Mouse (Mus musculus): ENCODE data around the gene Nat8.
"Not testable (repeated sequence)": the region's sequence is repeated elsewhere in the genome, so short reads cannot be mapped to it uniquely, and the experiment has no call there.

Nat8 gene

GRCm38 (mm10) chr6:85836827-85837226 lies 4.9 kb upstream of the Nat8 start:
- not testable (repeated sequence) for DNase-seq (ENCODE audit: extremely low read depth, insufficient read length, low spot score)

GRCm38 (mm10) chr6:85836098-85836497 lies 4.2 kb upstream of the Nat8 start:
- DNase-seq (ENCODE audit: extremely low read depth, insufficient read length, low spot score), result not testable (repeated sequence)

- not testable (repeated sequence) for DNase-seq (ENCODE audit: extremely low read depth, insufficient read length, low spot score)
These were observed 3.2 kb upstream of the Nat8 start for GRCm38 (mm10) chr6:85835104-85835503.

- DNase-seq (ENCODE audit: extremely low read depth, insufficient read length, low spot score), result not testable (repeated sequence)
These were observed 2.7 kb upstream of the Nat8 start for GRCm38 (mm10) chr6:85834504-85835100.

- no peak for DNase-seq (ENCODE audit: extremely low read depth, insufficient read length, low spot score)
These were observed 2.4 kb downstream of the Nat8 start for GRCm38 (mm10) chr6:85829462-85829861.

GRCm38 (mm10) chr6:85825886-85826285 lies 6.0 kb downstream of the Nat8 start:
- DNase-seq (ENCODE audit: extremely low read depth, insufficient read length, low spot score), result no peak

- DNase-seq (ENCODE audit: extremely low read depth, insufficient read length, low spot score), result no peak
These were observed 8.3 kb downstream of the Nat8 start for GRCm38 (mm10) chr6:85823382-85824090.

GRCm38 (mm10) chr6:85822286-85822685 lies 9.6 kb downstream of the Nat8 start:
- no peak for DNase-seq (ENCODE audit: extremely low read depth, insufficient read length, low spot score)

- no peak for DNase-seq (ENCODE audit: extremely low read depth, insufficient read length, low spot score)
These were observed 11.0 kb downstream of the Nat8 start, which contains the start of the genes Nat8f6 and Nat8f5 for GRCm38 (mm10) chr6:85820837-85821236. TSS of gene Nat8f6 (minus strand) at chr6:85820954. TSS of gene Nat8f5 (minus strand) at chr6:85820972.

GRCm38 (mm10) chr6:85818338-85818737 lies 13.5 kb downstream of the Nat8 start:
- no peak for DNase-seq (ENCODE audit: extremely low read depth, insufficient read length, low spot score)

- DNase-seq (ENCODE audit: extremely low read depth, insufficient read length, low spot score), result no peak
These were observed 18.5 kb downstream of the Nat8 start for GRCm38 (mm10) chr6:85813339-85813738.

- not testable (repeated sequence) for DNase-seq (ENCODE audit: extremely low read depth, insufficient read length, low spot score)
These were observed 20.8 kb downstream of the Nat8 start for GRCm38 (mm10) chr6:85810942-85811537.

- not testable (repeated sequence) for DNase-seq (ENCODE audit: extremely low read depth, insufficient read length, low spot score)
These were observed 21.4 kb downstream of the Nat8 start for GRCm38 (mm10) chr6:85810514-85810913.

- DNase-seq (ENCODE audit: extremely low read depth, insufficient read length, low spot score), result not testable (repeated sequence)
These were observed 22.1 kb downstream of the Nat8 start for GRCm38 (mm10) chr6:85809784-85810183.

- DNase-seq (ENCODE audit: extremely low read depth, insufficient read length, low spot score), result not testable (repeated sequence)
These were observed 28.7 kb downstream of the Nat8 start for GRCm38 (mm10) chr6:85803180-85803579.

Data from 3134 (cell line).